Mouse (Mus musculus): Measurements from ENCODE around the gene Rapgef1. TPM values are rescaled to one million over a fixed set of nuclear protein-coding genes. Genes with fewer than 3 reads are reported as not detected.

Gene Rapgef1
- total and polyA plus RNA-seq, 3 experiments, result 86.5 to 185 (median 170) TPM

GRCm38 (mm10) chr2:29647808-29648207 is 28.3 kb downstream of the Rapgef1 start:
- Histone ChIP-seq H3K4me1 (ENCODE audit: control insufficient read depth in 1 of 2, insufficient read depth in 2 of 2) (peaks cover 59 to 98% of the 10 kb centered on the region in 2 experiments), H3K79me2 (replicated peaks; ENCODE audit: control insufficient read depth, extremely low read depth, insufficient read depth, poor library complexity, severe bottlenecking) (peaks cover 90% of the 10 kb centered on the region), H3K9ac (ENCODE audit: insufficient read depth, low read depth) (peak overlapping the region; percentile 46), H3K27ac (ENCODE audit: insufficient read depth, low read depth) (peak overlapping the region; percentile 98), H3K27me3 (replicated peaks) (no peaks in the 10 kb centered on the region), H3K36me3 (replicated peaks in 1 of 2; ENCODE audit: control insufficient read depth in 1 of 2, insufficient read depth in 1 of 2, low read length in 1 of 2) (peaks cover 5 to 69% of the 10 kb centered on the region in 2 experiments), H3K4me2 (ENCODE audit: insufficient read depth, low read depth, poor library complexity, severe bottlenecking) (peak overlapping the region; percentile 37), H3K9me3 (replicated peaks; ENCODE audit: low read length) (no peaks in the 10 kb centered on the region), H3K4me3 (replicated peaks in 1 of 3; ENCODE audit: low read depth in 2 of 3, low read length in 2 of 3, poor library complexity in 1 of 3) (no peak overlapping the region)
- TF ChIP-seq MAX (IDR thresholded peaks at IDR 0.05; ENCODE audit: low read length) (no peak), E2F4 (IDR thresholded peaks at IDR 0.05; ENCODE audit: insufficient replicate concordance, low read depth, low read length) (no peak), JUND (conservative IDR thresholded peaks at IDR 0.05; ENCODE audit: low read depth, low read length) (no peak), ELF1 (IDR thresholded peaks at IDR 0.05; ENCODE audit: low read depth, low read length) (no peak), MYC (IDR thresholded peaks at IDR 0.05; ENCODE audit: low read depth, low read length) (no peak), USF2 (conservative IDR thresholded peaks at IDR 0.05; ENCODE audit: low read depth, low read length) (no peak), HCFC1 (IDR thresholded peaks at IDR 0.05; ENCODE audit: low read depth, low read length) (no peak)
- in situ Hi-C loops (cut with MboI; ENCODE audit: low pct_ligation_motif_present, low pct_unique_long_range_greater_than_20kb, low sequenced_read_pairs) (no loop called here), dilution Hi-C loops (cut with MboI; ENCODE audit: extremely low pct_ligation_motif_present, extremely low pct_unique_long_range_greater_than_20kb, low sequenced_read_pairs) (no loop called here)
- no peak for DNase-seq (ENCODE audit: extremely low read depth)

- peak; percentile 59 for DNase-seq (ENCODE audit: extremely low read depth)
- Histone ChIP-seq H3K4me1 (ENCODE audit: control insufficient read depth in 1 of 2, insufficient read depth in 2 of 2) (peaks cover 59 to 96% of the 10 kb centered on the region in 2 experiments), H3K27me3 (replicated peaks) (no peaks in the 10 kb centered on the region), H3K4me3 (replicated peaks in 1 of 3; ENCODE audit: low read depth in 2 of 3, low read length in 2 of 3, poor library complexity in 1 of 3) (no peak overlapping the region), H3K79me2 (replicated peaks; ENCODE audit: control insufficient read depth, extremely low read depth, insufficient read depth, poor library complexity, severe bottlenecking) (peaks cover 91% of the 10 kb centered on the region), H3K9ac (ENCODE audit: insufficient read depth, low read depth) (peak overlapping the region; percentile 78), H3K9me3 (replicated peaks; ENCODE audit: low read length) (no peaks in the 10 kb centered on the region), H3K36me3 (replicated peaks in 1 of 2; ENCODE audit: control insufficient read depth in 1 of 2, insufficient read depth in 1 of 2, low read length in 1 of 2) (peaks cover 10 to 70% of the 10 kb centered on the region in 2 experiments), H3K4me2 (ENCODE audit: insufficient read depth, low read depth, poor library complexity, severe bottlenecking) (peak overlapping the region; percentile 70), H3K27ac (ENCODE audit: insufficient read depth, low read depth) (peak overlapping the region; percentile 94)
- dilution Hi-C loops (cut with MboI; ENCODE audit: extremely low pct_ligation_motif_present, extremely low pct_unique_long_range_greater_than_20kb, low sequenced_read_pairs) (no loop called here), in situ Hi-C loops (cut with MboI; ENCODE audit: low pct_ligation_motif_present, low pct_unique_long_range_greater_than_20kb, low sequenced_read_pairs) (no loop called here)
- TF ChIP-seq SMC3 (IDR thresholded peaks at IDR 0.05; ENCODE audit: low read depth, low read length) (no peak; the same call in 1 of the 2 replicates), EP300 (IDR thresholded peaks at IDR 0.05; ENCODE audit: low read length) (peak; percentile 76), ETS1 (conservative IDR thresholded peaks at IDR 0.05; ENCODE audit: low read depth, low read length) (peak; percentile 91), ELF1 (IDR thresholded peaks at IDR 0.05; ENCODE audit: low read depth, low read length) (peak; percentile 27; the same call in 1 of the 2 replicates), MYC (IDR thresholded peaks at IDR 0.05; ENCODE audit: low read depth, low read length) (peak; percentile 45; the same call in 1 of the 2 replicates), ZKSCAN1 (IDR thresholded peaks at IDR 0.05; ENCODE audit: borderline replicate concordance, low read depth, low read length) (no peak), MAZ (IDR thresholded peaks at IDR 0.05; ENCODE audit: low read depth, low read length) (no peak), MEF2A (IDR thresholded peaks at IDR 0.05; ENCODE audit: borderline replicate concordance, low read depth, low read length) (peak; percentile 94), JUND (conservative IDR thresholded peaks at IDR 0.05; ENCODE audit: low read depth, low read length) (no peak), NRF1 (IDR thresholded peaks at IDR 0.05; ENCODE audit: low read depth, low read length) (no peak), POLR2A (IDR thresholded peaks at IDR 0.05; ENCODE audit: low read depth, low read length) (no peak), SIN3A (IDR thresholded peaks at IDR 0.05; ENCODE audit: low read length) (no peak), IRF4 (IDR thresholded peaks at IDR 0.05; ENCODE audit: low read depth, low read length) (peak; percentile 62; the same call in 1 of the 2 replicates), ZC3H11A (IDR thresholded peaks at IDR 0.05; ENCODE audit: low read depth, low read length) (no peak), PAX5 (IDR thresholded peaks at IDR 0.05; ENCODE audit: low read length) (no peak), TBP (conservative IDR thresholded peaks at IDR 0.05; ENCODE audit: low read depth, low read length) (no peak), USF2 (conservative IDR thresholded peaks at IDR 0.05; ENCODE audit: low read depth, low read length) (no peak), TCF12 (IDR thresholded peaks at IDR 0.05; ENCODE audit: low read depth, low read length) (peak; percentile 57; the same call in 1 of the 2 replicates), E2F4 (IDR thresholded peaks at IDR 0.05; ENCODE audit: insufficient replicate concordance, low read depth, low read length) (no peak), CHD1 (IDR thresholded peaks at IDR 0.05; ENCODE audit: low read depth, low read length) (peak; percentile 82; the same call in 1 of the 2 replicates), BHLHE40 (IDR thresholded peaks at IDR 0.05; ENCODE audit: low read depth, low read length) (peak; percentile 88), NELFE (IDR thresholded peaks at IDR 0.05; ENCODE audit: low read depth, low read length) (no peak), CHD2 (IDR thresholded peaks at IDR 0.05; ENCODE audit: low read length) (no peak), HCFC1 (IDR thresholded peaks at IDR 0.05; ENCODE audit: low read depth, low read length) (no peak), USF1 (IDR thresholded peaks at IDR 0.05; ENCODE audit: low read depth, low read length) (no peak), MXI1 (IDR thresholded peaks at IDR 0.05; ENCODE audit: low read depth, low read length) (no peak), UBTF (IDR thresholded peaks at IDR 0.05; ENCODE audit: low read depth, low read length) (no peak), KAT2A (IDR thresholded peaks at IDR 0.05; ENCODE audit: insufficient replicate concordance, low read length) (no peak)
These were observed 29.7 kb downstream of the Rapgef1 start for GRCm38 (mm10) chr2:29648956-29649794.

Data from CH12.LX (cell line).